Mouse (Mus musculus) macrophage (primary cell): ENCODE measurements around the gene Ceacam2. TPM values are rescaled to one million over a fixed set of nuclear protein-coding genes. Genes with fewer than 3 reads are reported as not detected.
"Not testable (repeated sequence)": the region's sequence is repeated elsewhere in the genome, so short reads cannot be mapped to it uniquely, and the experiment has no call there.

Experiments
- H3K27ac ChIP-seq: fragments of 350-480 bp; formaldehyde crosslinking; 2 replicates; pipeline ENCODE4 v1.9.0; 2021
- H3K36me3 ChIP-seq: fragments of 350-480 bp; formaldehyde crosslinking; 2 replicates; pipeline ENCODE4 v1.9.0; 2021; ENCODE audit errors: inconsistent target
- H3K4me3 ChIP-seq: fragments of 350-480 bp; formaldehyde crosslinking; 2 replicates; pipeline ENCODE4 v1.9.0; 2021; ENCODE audit errors: inconsistent target
- H3K79me2 ChIP-seq: fragments of 350-480 bp; formaldehyde crosslinking; 2 replicates; pipeline ENCODE4 v1.9.0; 2021; ENCODE audit errors: inconsistent target
- WGBS: methylation state at CpG from one replicate; pipeline ENCODE4 v1.1.7; 2026; ENCODE audit warnings: inconsistent platforms; ENCODE audit not compliant: missing documents; 5-methylcytosine and 5-hydroxymethylcytosine counted together
- polyA plus RNA-seq: library from polyadenylated mRNA; stranded (reverse); fragments of 250-400 nt; gene quantifications from 3 replicates; pipeline ENCODE4 v1.2.4, GENCODE M21; 2018; ENCODE audit warnings: inconsistent platforms
- total RNA-seq, 78 experiments: library from RNA; depleted of rRNA; stranded (reverse); fragments of 250-400 nt; gene quantifications; 1 replicate in 9 of 78; 2 replicates in 24 of 78; 3 replicates in 43 of 78; 4 replicates in 2 of 78; pipeline ENCODE4 v1.2.4; 2018; ENCODE audit warnings: inconsistent platforms in 56 of 78

Gene Ceacam2
- under 1 TPM in 1 of 26 experiments, not detected in 25; 0.16 TPM for total RNA-seq (2018; cell fraction: chromatin; rRNA removed)
- total RNA-seq (2018; cell fraction: cytosol; rRNA removed): under 1 TPM in 21 of 26 experiments, not detected in 5; 0.04 to 0.18 (median 0.09) TPM
- total RNA-seq (2018; cell fraction: nucleus; rRNA removed): 1 to 10 TPM in 1 of 26 experiments, under 1 TPM in 1, not detected in 24; 0.60 to 1.4 TPM
- polyA plus RNA-seq: 0.19 TPM in 1 of 3 replicates, not detected in the others

GRCm38 (mm10) chr7:25539376-25539907, at the start of gene Ceacam2:
TSS of gene Ceacam2 (minus strand) at chr7:25539857.
- H3K36me3 ChIP-seq, H3K27ac ChIP-seq, H3K79me2 ChIP-seq, H3K4me3 ChIP-seq: not testable (repeated sequence)
- WGBS: 28% methylated on average over 3 of the region's 3 CpGs

GRCm38 (mm10) chr7:25585351-25586204, 45.9 kb upstream of the Ceacam2 start:
- no peaks in the 10 kb centered on the region for H3K79me2 ChIP-seq
- no peak overlapping the region for H3K4me3 ChIP-seq
- no peaks in the 10 kb centered on the region for H3K36me3 ChIP-seq
- no peak overlapping the region for H3K27ac ChIP-seq
- WGBS: 93% methylated on average over 9 of the region's 9 CpGs

GRCm38 (mm10) chr7:25584651-25585050, 45.0 kb upstream of the Ceacam2 start:
- Histone ChIP-seq H3K4me3 (no peak overlapping the region), H3K79me2 (no peaks in the 10 kb centered on the region), H3K27ac (no peak overlapping the region), H3K36me3 (no peaks in the 10 kb centered on the region)
- 89% methylated on average over 5 of the region's 5 CpGs for WGBS

GRCm38 (mm10) chr7:25582301-25582810, 42.7 kb upstream of the Ceacam2 start:
- H3K36me3 ChIP-seq: no peaks in the 10 kb centered on the region
- H3K27ac ChIP-seq: no peak overlapping the region
- WGBS: 93% methylated on average over 12 of the region's 15 CpGs
- no peaks in the 10 kb centered on the region for H3K79me2 ChIP-seq
- no peak overlapping the region for H3K4me3 ChIP-seq

- Histone ChIP-seq H3K4me3 (no peak overlapping the region), H3K36me3 (no peaks in the 10 kb centered on the region), H3K79me2 (no peaks in the 10 kb centered on the region), H3K27ac (no peak overlapping the region)
- WGBS: 73% methylated on average over 10 of the region's 10 CpGs
Observed at GRCm38 (mm10) chr7:25579441-25579840, 39.8 kb upstream of the Ceacam2 start.

GRCm38 (mm10) chr7:25576793-25577437, 37.3 kb upstream of the Ceacam2 start:
- H3K79me2 ChIP-seq, H3K36me3 ChIP-seq, H3K27ac ChIP-seq, H3K4me3 ChIP-seq: not testable (repeated sequence)
- WGBS: 46% methylated on average over 9 of the region's 14 CpGs

- H3K27ac ChIP-seq, H3K4me3 ChIP-seq, H3K36me3 ChIP-seq, H3K79me2 ChIP-seq: not testable (repeated sequence)
- WGBS: 61% methylated on average over 6 of the region's 6 CpGs
Observed at GRCm38 (mm10) chr7:25576308-25576707, 36.7 kb upstream of the Ceacam2 start.

- H3K4me3 ChIP-seq: no peak overlapping the region
- no peaks in the 10 kb centered on the region for H3K79me2 ChIP-seq
- no peak overlapping the region for H3K27ac ChIP-seq
- 90% methylated on average over 8 of the region's 8 CpGs for WGBS
- H3K36me3 ChIP-seq: no peaks in the 10 kb centered on the region
Observed at GRCm38 (mm10) chr7:25575870-25576269, 36.2 kb upstream of the Ceacam2 start.

GRCm38 (mm10) chr7:25575105-25575504, 35.4 kb upstream of the Ceacam2 start:
- no peak overlapping the region for H3K4me3 ChIP-seq
- H3K27ac ChIP-seq: no peak overlapping the region
- H3K79me2 ChIP-seq: no peaks in the 10 kb centered on the region
- WGBS: 90% methylated on average over 5 of the region's 5 CpGs
- H3K36me3 ChIP-seq: no peaks in the 10 kb centered on the region

- H3K27ac ChIP-seq, H3K79me2 ChIP-seq, H3K4me3 ChIP-seq, H3K36me3 ChIP-seq: not testable (repeated sequence)
- 73% methylated on average over 5 of the region's 5 CpGs for WGBS
Observed at GRCm38 (mm10) chr7:25573806-25574205, 34.1 kb upstream of the Ceacam2 start.

- Histone ChIP-seq H3K79me2 (no peaks in the 10 kb centered on the region), H3K27ac (no peak overlapping the region), H3K36me3 (no peaks in the 10 kb centered on the region), H3K4me3 (no peak overlapping the region)
- 84% methylated on average over 3 of the region's 7 CpGs for WGBS
Observed at GRCm38 (mm10) chr7:25568721-25569120, 29.1 kb upstream of the Ceacam2 start.

GRCm38 (mm10) chr7:25541464-25541863, 1.8 kb upstream of the Ceacam2 start:
- H3K4me3 ChIP-seq, H3K79me2 ChIP-seq, H3K36me3 ChIP-seq, H3K27ac ChIP-seq: not testable (repeated sequence)
- 86% methylated on average over 7 of the region's 8 CpGs for WGBS

- H3K79me2 ChIP-seq, H3K27ac ChIP-seq, H3K36me3 ChIP-seq, H3K4me3 ChIP-seq: not testable (repeated sequence)
- WGBS: no CpG with 5 or more reads among the region's 1 CpGs
Observed at GRCm38 (mm10) chr7:25539954-25540353, 297 bp upstream of the Ceacam2 start.

- 77% methylated on average over 2 of the region's 2 CpGs for WGBS
- no peak overlapping the region for H3K4me3 ChIP-seq
- no peaks in the 10 kb centered on the region for H3K36me3 ChIP-seq
Observed at GRCm38 (mm10) chr7:25530837-25531236, 8.8 kb downstream of the Ceacam2 start.

More at GRCm38 (mm10) chr7:25530837-25531236, 8.8 kb downstream of the Ceacam2 start:
- Histone ChIP-seq H3K79me2 (no peaks in the 10 kb centered on the region), H3K27ac (no peak overlapping the region)
